9 mouse cellular contexts compared by ENCODE assay signal in the genomic region with DNA sequence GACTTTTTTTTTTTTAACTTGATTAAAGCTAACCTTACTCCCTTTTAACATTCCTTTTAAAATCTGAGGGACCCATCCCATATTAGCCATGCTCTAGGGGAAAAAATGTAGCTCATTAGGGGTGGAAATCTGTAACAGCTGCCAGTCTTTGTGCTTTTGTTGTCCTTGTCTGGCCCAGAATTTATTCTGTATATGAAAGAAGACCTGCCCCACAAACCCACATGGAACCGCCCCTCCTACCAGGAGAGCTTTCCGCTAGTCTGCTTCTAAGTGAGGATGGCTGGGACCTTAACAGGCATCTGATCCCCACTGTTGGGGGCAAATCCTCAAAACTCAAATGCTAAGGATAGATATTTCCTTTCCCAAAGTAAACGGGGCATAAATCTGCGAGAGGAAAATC.
DNase-seq lines count a peak whose midpoint lies in the region; ATAC-seq and TF ChIP-seq lines count a peak whose summit lies in the region.
"Had no signal": no experiment of that assay in that cellular context is flagged by ENCODE, and none has a peak within 500 bp of the region (broad histone marks: within the 10 kb centered on the region; RNA-seq: fewer than 3 reads in every experiment).

No protein-coding gene starts in this region.

- no peaks in the 10 kb centered on the region for H3K9me3 ChIP-seq in kidney, embryonic 14.5 days (ENCODE audit: control insufficient read depth, low read length)
- H3K9me3 ChIP-seq in embryonic facial prominence, embryonic 15.5 days (replicated peaks) = no peaks in the 10 kb centered on the region
- H3K9me3 ChIP-seq in hindbrain, embryonic 16.5 days (ENCODE audit: control insufficient read depth, low read length) = no peaks in the 10 kb centered on the region
- no peaks in the 10 kb centered on the region for H3K9me3 ChIP-seq in neural tube, embryonic 11.5 days (ENCODE audit: control insufficient read depth, low read length)
- H3K9me3 ChIP-seq: intestine, embryonic 15.5 days had no signal

- no peak overlapping the region for H3K4me3 ChIP-seq in kidney, embryonic 14.5 days (ENCODE audit: low read length)
- H3K4me3 ChIP-seq in kidney, adult 2 months (ENCODE audit: insufficient read depth, low read depth, low read length) = no peak overlapping the region
- H3K4me3 ChIP-seq in embryonic facial prominence, embryonic 15.5 days (replicated peaks) = no peak overlapping the region
- H3K4me3 ChIP-seq in hindbrain, embryonic 16.5 days (ENCODE audit: low read length) = no peak overlapping the region
- no peak overlapping the region for H3K4me3 ChIP-seq in neural tube, embryonic 11.5 days (ENCODE audit: low read depth, low read length)
- H3K4me3 ChIP-seq: intestine, embryonic 15.5 days had no signal

- H3K27ac ChIP-seq in kidney, embryonic 14.5 days (ENCODE audit: low read depth, low read length) = peak overlapping the region; percentile 26; the same call in 1 of the 2 replicates
- no peak overlapping the region for H3K27ac ChIP-seq in kidney, adult 2 months (ENCODE audit: insufficient read depth, low read depth, low read length)
- peak overlapping the region; percentile 87 for H3K27ac ChIP-seq in embryonic facial prominence, embryonic 15.5 days (replicated peaks)
- H3K27ac ChIP-seq in hindbrain, embryonic 16.5 days (ENCODE audit: low read depth, low read length) = peak overlapping the region; percentile 36; the same call in 1 of the 2 replicates
- H3K27ac ChIP-seq in neural tube, embryonic 11.5 days (ENCODE audit: low read depth, low read length) = no peak overlapping the region
- H3K27ac ChIP-seq: intestine, embryonic 15.5 days had no signal

- DNase-seq in kidney, adult 2 months = no peak
- peak; percentile 26 for DNase-seq in neural tube, embryonic 11.5 days (ENCODE audit: low spot score)
- no peak for DNase-seq in cerebellum, adult 9-10 months
- DNase-seq in B cell, adult 2 months = no peak
- no peak for DNase-seq in right cerebral cortex, postnatal 36 days (ENCODE audit: low spot score in 2 of 2)

- TF ChIP-seq CTCF in kidney, adult 2 months (conservative IDR thresholded peaks at IDR 0.05; ENCODE audit: insufficient read depth, insufficient read length, low read depth, low read length) = no peak

- no peak for ATAC-seq in kidney, embryonic 14.5 days (ENCODE audit: low FRiP score, low TSS enrichment)
- ATAC-seq in embryonic facial prominence, embryonic 15.5 days (ENCODE audit: insufficient number of reproducible peaks, low FRiP score, low TSS enrichment, low read depth) = peak; percentile 54; the same call in 1 of the 2 replicates
- no peak for ATAC-seq in hindbrain, embryonic 16.5 days
- no peak for ATAC-seq in neural tube, embryonic 11.5 days (ENCODE audit: insufficient read depth, low FRiP score, low TSS enrichment)
- ATAC-seq: intestine, embryonic 15.5 days had no signal

- TF ChIP-seq POLR2A in kidney, adult 2 months (IDR thresholded peaks at IDR 0.05; ENCODE audit: low read depth, low read length) = no peak

- H3K9ac ChIP-seq in kidney, embryonic 14.5 days (ENCODE audit: low read depth, low read length) = no peak overlapping the region
- H3K9ac ChIP-seq in embryonic facial prominence, embryonic 15.5 days = no peak overlapping the region
- peak overlapping the region; percentile 36; the same call in 1 of the 2 replicates for H3K9ac ChIP-seq in hindbrain, embryonic 16.5 days (ENCODE audit: low read depth, low read length)
- no peak overlapping the region for H3K9ac ChIP-seq in neural tube, embryonic 11.5 days (ENCODE audit: low read length)
- H3K9ac ChIP-seq: intestine, embryonic 15.5 days had no signal

- 0 out of 2 replicates have a peak, but pooled peaks cover 3% of the 10 kb centered on the region for H3K27me3 ChIP-seq in kidney, embryonic 14.5 days (ENCODE audit: control insufficient read depth, insufficient read depth, low read length)
- H3K27me3 ChIP-seq in kidney, adult 2 months (replicated peaks; ENCODE audit: control insufficient read depth, insufficient read depth, low read length) = no peaks in the 10 kb centered on the region
- no peaks in the 10 kb centered on the region for H3K27me3 ChIP-seq in embryonic facial prominence, embryonic 15.5 days
- H3K27me3 ChIP-seq in hindbrain, embryonic 16.5 days (replicated peaks; ENCODE audit: control insufficient read depth, insufficient read depth, low read length) = no peaks in the 10 kb centered on the region
- H3K27me3 ChIP-seq in neural tube, embryonic 11.5 days (ENCODE audit: control insufficient read depth, insufficient read depth, low read length) = no peaks in the 10 kb centered on the region
- H3K27me3 ChIP-seq: intestine, embryonic 15.5 days had no signal

- WGBS in kidney, embryonic 14.5 days = 23% methylated on average over 4 of the region's 4 CpGs
- 50% methylated on average over 4 of the region's 4 CpGs for WGBS in kidney, adult 2 months
- WGBS in embryonic facial prominence, embryonic 15.5 days = 14% methylated on average over 4 of the region's 4 CpGs
- 10% methylated on average over 4 of the region's 4 CpGs for WGBS in hindbrain, embryonic 16.5 days
- 16% methylated on average over 4 of the region's 4 CpGs for WGBS in neural tube, embryonic 11.5 days

- H3K4me2 ChIP-seq in kidney, embryonic 14.5 days (replicated peaks; ENCODE audit: low read depth, low read length) = no peak overlapping the region
- 0 out of 2 replicates have a peak overlapping the region, but pooled peaks have one; percentile 21 for H3K4me2 ChIP-seq in embryonic facial prominence, embryonic 15.5 days (replicated peaks)
- H3K4me2 ChIP-seq in hindbrain, embryonic 16.5 days (ENCODE audit: low read length) = peak overlapping the region; percentile 33
- H3K4me2 ChIP-seq in neural tube, embryonic 11.5 days (ENCODE audit: low read depth) = no peak overlapping the region
- H3K4me2 ChIP-seq: intestine, embryonic 15.5 days had no signal

- H3K36me3 ChIP-seq in kidney, embryonic 14.5 days (ENCODE audit: control insufficient read depth, insufficient read depth, low read length) = no peaks in the 10 kb centered on the region
- H3K36me3 ChIP-seq in kidney, adult 2 months (ENCODE audit: control insufficient read depth, insufficient read depth, low read length) = no peaks in the 10 kb centered on the region
- H3K36me3 ChIP-seq in embryonic facial prominence, embryonic 15.5 days = no peaks in the 10 kb centered on the region
- no peaks in the 10 kb centered on the region for H3K36me3 ChIP-seq in hindbrain, embryonic 16.5 days (ENCODE audit: control insufficient read depth, insufficient read depth, low read length)
- no peaks in the 10 kb centered on the region for H3K36me3 ChIP-seq in neural tube, embryonic 11.5 days (ENCODE audit: control insufficient read depth, insufficient read depth, low read length)
- H3K36me3 ChIP-seq: intestine, embryonic 15.5 days had no signal

- peaks cover 5% of the 10 kb centered on the region; the same call in 1 of the 2 replicates for H3K4me1 ChIP-seq in kidney, embryonic 14.5 days (ENCODE audit: control insufficient read depth, insufficient read depth, low read length)
- H3K4me1 ChIP-seq in kidney, adult 2 months (ENCODE audit: control insufficient read depth, insufficient read depth, low read length) = no peaks in the 10 kb centered on the region
- peaks cover 23% of the 10 kb centered on the region for H3K4me1 ChIP-seq in embryonic facial prominence, embryonic 15.5 days
- peaks cover 9% of the 10 kb centered on the region for H3K4me1 ChIP-seq in hindbrain, embryonic 16.5 days (ENCODE audit: control insufficient read depth, insufficient read depth, low read depth, low read length)
- peaks cover 5% of the 10 kb centered on the region for H3K4me1 ChIP-seq in neural tube, embryonic 11.5 days (ENCODE audit: control insufficient read depth, insufficient read depth, low read length)

Comparison
In these comparisons a context has a peak if more than half of its experiments do, and no peak if none do; other contexts are left out.
1. H3K27ac ChIP-seq: peak in kidney, embryonic 14.5 days (single experiment), embryonic facial prominence, embryonic 15.5 days (single experiment) and hindbrain, embryonic 16.5 days (single experiment); none in kidney, adult 2 months (single experiment) and neural tube, embryonic 11.5 days (single experiment).
2. H3K4me2 ChIP-seq: peak in embryonic facial prominence, embryonic 15.5 days (single experiment) and hindbrain, embryonic 16.5 days (single experiment); none in kidney, embryonic 14.5 days (single experiment) and neural tube, embryonic 11.5 days (single experiment).